Mouse (Mus musculus): ENCODE measurements around the gene Gm20388.

DNA sequence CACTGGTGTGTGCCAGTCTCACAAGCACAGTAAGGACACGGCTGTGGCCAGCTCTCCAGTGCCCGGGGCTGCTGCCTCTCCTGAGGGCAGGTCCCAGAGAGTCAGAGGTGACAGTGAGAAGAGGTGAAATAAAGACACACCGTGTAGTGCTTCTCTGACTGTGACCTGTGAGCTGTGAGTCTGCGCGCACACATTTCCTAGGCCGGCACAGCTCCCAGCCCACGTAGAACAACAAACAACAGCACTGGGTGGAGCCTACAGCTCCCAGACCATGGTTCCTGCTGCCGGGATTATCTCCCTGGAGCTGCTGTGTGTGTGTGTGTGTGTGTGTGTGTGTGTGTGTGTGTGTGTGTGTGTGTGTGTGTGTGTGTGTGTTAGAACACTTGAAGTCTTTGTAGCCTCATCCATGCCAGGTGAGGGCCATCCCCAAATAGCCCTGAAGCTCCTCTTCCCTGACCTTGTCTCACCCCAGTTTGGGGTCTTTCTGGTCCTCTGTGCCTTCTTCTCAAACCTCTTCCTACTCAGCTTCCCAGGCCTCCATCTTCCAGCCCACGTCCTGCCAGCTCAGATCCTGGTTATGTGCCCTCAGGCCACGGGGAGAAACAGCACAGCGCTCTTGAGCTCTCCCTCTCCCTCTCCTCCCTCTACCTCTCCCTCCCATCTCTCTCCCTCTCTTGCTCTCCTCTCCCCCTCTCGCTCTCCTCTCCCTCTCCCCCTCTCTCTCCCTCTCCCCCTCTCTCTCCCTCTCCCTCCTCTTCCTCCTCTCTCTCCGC, 2907.3 kb downstream of the Gm20388 start:
- TF ChIP-seq POLR2A (IDR thresholded peaks at IDR 0.05; ENCODE audit: borderline replicate concordance, extremely low read depth, insufficient read depth, insufficient read length, poor library complexity, severe bottlenecking) (no peak), CTCF (IDR thresholded peaks at IDR 0.05; ENCODE audit: borderline replicate concordance, extremely low read depth, insufficient read depth, insufficient read length) (no peak)

All from brain, embryonic 14.5 days (tissue).